Mouse (Mus musculus): ENCODE results near the gene Itpka. TPM values are rescaled to one million over a fixed set of nuclear protein-coding genes. Genes with fewer than 3 reads are reported as not detected.
A peak's percentile ranks its signal among the peaks of the same experiment; 100 is the strongest.

Gene Itpka
- polyA plus RNA-seq, 1 experiment from 2014 or later = 1.7 TPM

DNA sequence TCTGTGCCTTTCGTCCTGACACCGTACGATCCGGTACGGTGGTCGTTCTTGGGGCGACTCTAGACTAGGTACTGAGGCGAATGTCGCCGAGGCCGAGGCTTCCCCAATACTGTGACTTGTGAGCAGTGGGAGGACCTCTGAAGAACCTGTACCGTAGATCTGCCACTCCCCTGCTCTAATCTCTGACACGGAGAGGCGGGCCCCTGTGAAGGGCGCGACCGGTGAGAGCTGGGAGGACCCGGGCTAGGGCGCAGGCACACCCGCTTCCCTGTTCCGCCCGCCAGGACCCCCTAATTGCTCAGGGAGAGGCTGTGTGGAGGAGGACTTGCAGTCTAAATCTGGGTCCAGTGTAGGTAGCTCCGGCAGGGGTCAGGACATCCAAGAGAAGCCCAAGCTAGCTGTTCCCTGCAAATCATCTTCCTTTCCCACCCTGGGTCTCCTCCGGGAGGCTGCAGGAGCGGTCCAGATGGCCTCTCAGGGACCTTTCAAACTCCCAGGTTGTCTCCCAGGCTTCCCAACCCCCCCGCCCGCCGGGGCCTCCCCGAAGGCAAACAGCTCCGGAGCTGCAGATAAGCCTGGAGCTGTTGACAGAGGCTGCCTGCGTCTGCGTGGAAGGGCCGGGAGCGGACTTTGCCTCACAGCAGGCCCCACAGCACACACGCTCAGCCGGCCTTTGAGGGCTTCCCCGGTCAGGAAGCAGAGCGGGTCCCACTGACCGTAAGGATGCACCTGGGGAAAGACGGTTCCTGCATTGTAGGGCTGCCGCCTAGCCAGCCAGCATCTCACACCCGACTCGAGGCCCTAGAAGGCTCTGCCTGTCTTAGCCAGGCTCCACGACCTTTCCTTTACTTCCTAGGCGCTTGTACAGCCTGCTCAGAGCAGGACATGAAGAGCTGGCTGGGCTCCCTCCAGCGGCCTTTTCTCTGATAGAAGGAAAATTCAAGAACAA lies 2.3 kb downstream of the Itpka start:
- H3K4me1 ChIP-seq (ENCODE audit: control insufficient read depth, insufficient read depth, low read length) = peaks cover 42% of the 10 kb centered on the region
- peaks cover 13% of the 10 kb centered on the region for H3K27me3 ChIP-seq (ENCODE audit: control insufficient read depth, insufficient read depth, low read length)
- H3K9me3 ChIP-seq (replicated peaks; ENCODE audit: control insufficient read depth, low read length) = no peaks in the 10 kb centered on the region
- H3K4me3 ChIP-seq (ENCODE audit: low read length) = peak overlapping the region; percentile 45
- H3K9ac ChIP-seq (ENCODE audit: low read length) = peak overlapping the region; percentile 55
- H3K4me2 ChIP-seq (ENCODE audit: low read depth, low read length) = peak overlapping the region; percentile 96
- H3K27ac ChIP-seq (ENCODE audit: low read length) = peak overlapping the region; percentile 67
- WGBS = 5% methylated on average over 46 of the region's 46 CpGs
- no peaks in the 10 kb centered on the region for H3K36me3 ChIP-seq (ENCODE audit: control insufficient read depth, insufficient read depth)
- 0 out of 2 replicates have a peak, but pooled peaks have one; percentile 10 for ATAC-seq (replicated peaks; ENCODE audit: extremely low read depth, insufficient read depth, low FRiP score)

DNA sequence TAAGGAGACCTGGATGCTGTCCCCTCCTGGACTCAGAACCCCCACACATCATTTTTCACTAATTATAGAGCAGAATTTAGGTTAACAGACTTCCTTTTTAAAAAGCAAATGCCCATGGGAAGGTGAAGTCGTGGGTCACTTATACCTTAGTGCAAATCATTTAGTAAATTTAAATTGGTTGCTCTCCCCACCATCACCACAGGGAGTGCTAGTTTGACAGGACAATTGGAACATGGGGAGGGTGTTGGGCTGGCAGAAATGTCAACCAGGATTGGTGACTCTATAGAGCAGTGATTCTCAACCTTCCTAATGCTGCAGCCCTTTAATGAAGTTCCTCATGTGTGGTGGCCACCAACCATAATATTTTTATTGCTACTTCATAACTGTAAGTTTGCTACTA lies 3.1 kb downstream of the Itpka start:
- Histone ChIP-seq H3K4me3 (ENCODE audit: low read length) (no peak overlapping the region), H3K27me3 (ENCODE audit: control insufficient read depth, insufficient read depth, low read length) (peaks cover 17% of the 10 kb centered on the region), H3K4me1 (ENCODE audit: control insufficient read depth, insufficient read depth, low read length) (peaks cover 42% of the 10 kb centered on the region), H3K36me3 (ENCODE audit: control insufficient read depth, insufficient read depth) (no peaks in the 10 kb centered on the region), H3K4me2 (ENCODE audit: low read depth, low read length) (no peak overlapping the region), H3K9ac (ENCODE audit: low read length) (no peak overlapping the region; the same call in 1 of the 2 replicates), H3K9me3 (replicated peaks; ENCODE audit: control insufficient read depth, low read length) (no peaks in the 10 kb centered on the region), H3K27ac (ENCODE audit: low read length) (no peak overlapping the region)
- 9% methylated on average over 1 of the region's 1 CpGs for WGBS
- no peak for ATAC-seq (replicated peaks; ENCODE audit: extremely low read depth, insufficient read depth, low FRiP score)

DNA sequence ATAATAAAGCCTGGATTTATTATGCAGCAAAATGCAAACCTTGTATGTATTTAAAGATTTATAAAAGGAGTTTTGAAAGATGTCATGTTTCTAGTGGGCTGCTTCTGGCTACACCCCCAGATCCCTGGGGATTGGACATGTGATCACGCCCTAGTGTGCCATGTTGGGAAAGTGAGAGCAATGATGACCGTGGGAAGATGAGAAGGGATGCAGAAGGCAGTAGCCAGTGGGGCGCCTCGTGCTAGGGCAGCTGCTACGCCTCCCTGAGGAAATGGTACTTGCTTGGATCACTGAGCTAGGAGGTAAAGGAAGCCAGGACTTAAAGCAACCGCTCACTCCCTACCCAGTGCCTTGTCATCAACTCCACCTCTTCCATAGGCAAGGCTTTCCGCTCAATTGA lies 5.4 kb downstream of the Itpka start:
- Histone ChIP-seq H3K4me1 (ENCODE audit: control insufficient read depth, insufficient read depth, low read length) (peaks cover 27% of the 10 kb centered on the region), H3K4me3 (ENCODE audit: low read length) (no peak overlapping the region), H3K27me3 (ENCODE audit: control insufficient read depth, insufficient read depth, low read length) (peaks cover 20% of the 10 kb centered on the region)

DNA sequence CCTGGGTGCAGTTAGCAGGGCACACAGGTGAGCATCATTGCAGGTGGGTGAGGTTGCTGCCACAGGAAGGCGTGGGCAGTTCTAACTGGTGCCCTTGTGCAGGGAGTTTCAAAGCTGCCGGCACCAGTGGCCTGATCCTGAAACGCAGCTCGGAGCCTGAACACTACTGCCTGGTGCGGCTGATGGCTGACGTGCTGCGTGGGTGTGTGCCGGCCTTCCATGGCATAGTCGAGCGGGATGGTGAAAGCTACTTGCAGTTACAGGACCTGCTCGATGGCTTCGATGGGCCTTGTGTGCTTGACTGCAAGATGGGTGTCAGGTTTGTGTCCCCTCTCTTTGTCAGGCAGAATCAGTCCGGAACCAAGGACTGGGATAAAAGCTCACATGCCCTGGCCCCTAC lies 7.1 kb downstream of the Itpka start:
- no peak overlapping the region for H3K9ac ChIP-seq (ENCODE audit: low read length)
- no peak overlapping the region for H3K27ac ChIP-seq (ENCODE audit: low read length)
- H3K4me2 ChIP-seq (ENCODE audit: low read depth, low read length) = no peak overlapping the region
- ATAC-seq (replicated peaks; ENCODE audit: extremely low read depth, insufficient read depth, low FRiP score) = no peak
- no peak overlapping the region for H3K4me3 ChIP-seq (ENCODE audit: low read length)
- peaks cover 16% of the 10 kb centered on the region for H3K27me3 ChIP-seq (ENCODE audit: control insufficient read depth, insufficient read depth, low read length)
- 70% methylated on average over 13 of the region's 13 CpGs for WGBS
- no peaks in the 10 kb centered on the region for H3K9me3 ChIP-seq (replicated peaks; ENCODE audit: control insufficient read depth, low read length)
- H3K4me1 ChIP-seq (ENCODE audit: control insufficient read depth, insufficient read depth, low read length) = peaks cover 10% of the 10 kb centered on the region
- no peaks in the 10 kb centered on the region for H3K36me3 ChIP-seq (ENCODE audit: control insufficient read depth, insufficient read depth)

More for the DNA sequence above, 5.4 kb downstream of the Itpka start:
- H3K27ac ChIP-seq (ENCODE audit: low read length) = no peak overlapping the region
- no peaks in the 10 kb centered on the region for H3K9me3 ChIP-seq (replicated peaks; ENCODE audit: control insufficient read depth, low read length)
- 71% methylated on average over 7 of the region's 7 CpGs for WGBS
- H3K4me2 ChIP-seq (ENCODE audit: low read depth, low read length) = no peak overlapping the region
- no peak for ATAC-seq (replicated peaks; ENCODE audit: extremely low read depth, insufficient read depth, low FRiP score)
- H3K36me3 ChIP-seq (ENCODE audit: control insufficient read depth, insufficient read depth) = no peaks in the 10 kb centered on the region
- no peak overlapping the region for H3K9ac ChIP-seq (ENCODE audit: low read length)

DNA sequence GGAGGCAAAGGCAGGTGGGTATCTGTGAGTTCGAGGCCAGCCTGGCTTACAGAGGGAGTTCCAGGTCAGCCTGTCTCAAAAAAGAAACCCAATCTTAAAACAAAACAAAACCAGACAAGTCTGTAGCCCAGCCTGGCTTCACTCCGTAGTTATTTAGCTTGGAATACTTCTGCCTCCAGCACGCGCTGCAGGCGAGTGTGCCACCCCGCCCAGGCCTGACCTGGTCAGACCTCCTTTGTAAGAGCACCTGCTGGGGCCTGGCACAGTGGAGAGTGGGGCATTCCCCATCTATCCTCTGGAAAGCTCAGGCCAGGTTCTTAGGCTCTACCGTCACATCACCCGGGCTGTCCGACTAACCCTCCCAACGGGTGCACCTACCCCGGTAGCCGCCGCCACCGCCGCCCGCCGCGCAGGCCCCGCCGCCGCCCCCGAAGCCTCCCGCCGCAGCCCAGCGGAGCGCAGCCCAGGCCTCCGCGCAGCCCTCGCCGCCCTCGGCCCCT lies 15.5 kb downstream of the Itpka start:
- peak overlapping the region; percentile 100 for H3K4me2 ChIP-seq (ENCODE audit: low read depth, low read length)
- H3K9me3 ChIP-seq (replicated peaks; ENCODE audit: control insufficient read depth, low read length) = no peaks in the 10 kb centered on the region
- H3K36me3 ChIP-seq (ENCODE audit: control insufficient read depth, insufficient read depth) = no peaks in the 10 kb centered on the region
- ATAC-seq (replicated peaks; ENCODE audit: extremely low read depth, insufficient read depth, low FRiP score) = 0 out of 2 replicates have a peak, but pooled peaks have one; percentile 38
- peak overlapping the region; percentile 72 for H3K9ac ChIP-seq (ENCODE audit: low read length)
- no peak overlapping the region for H3K27ac ChIP-seq (ENCODE audit: low read length)
- H3K4me1 ChIP-seq (ENCODE audit: control insufficient read depth, insufficient read depth, low read length) = peaks cover 8% of the 10 kb centered on the region
- peaks cover 35% of the 10 kb centered on the region for H3K27me3 ChIP-seq (ENCODE audit: control insufficient read depth, insufficient read depth, low read length)
- H3K4me3 ChIP-seq (ENCODE audit: low read length) = peak overlapping the region; percentile 76
- WGBS = 11% methylated on average over 11 of the region's 31 CpGs

DNA sequence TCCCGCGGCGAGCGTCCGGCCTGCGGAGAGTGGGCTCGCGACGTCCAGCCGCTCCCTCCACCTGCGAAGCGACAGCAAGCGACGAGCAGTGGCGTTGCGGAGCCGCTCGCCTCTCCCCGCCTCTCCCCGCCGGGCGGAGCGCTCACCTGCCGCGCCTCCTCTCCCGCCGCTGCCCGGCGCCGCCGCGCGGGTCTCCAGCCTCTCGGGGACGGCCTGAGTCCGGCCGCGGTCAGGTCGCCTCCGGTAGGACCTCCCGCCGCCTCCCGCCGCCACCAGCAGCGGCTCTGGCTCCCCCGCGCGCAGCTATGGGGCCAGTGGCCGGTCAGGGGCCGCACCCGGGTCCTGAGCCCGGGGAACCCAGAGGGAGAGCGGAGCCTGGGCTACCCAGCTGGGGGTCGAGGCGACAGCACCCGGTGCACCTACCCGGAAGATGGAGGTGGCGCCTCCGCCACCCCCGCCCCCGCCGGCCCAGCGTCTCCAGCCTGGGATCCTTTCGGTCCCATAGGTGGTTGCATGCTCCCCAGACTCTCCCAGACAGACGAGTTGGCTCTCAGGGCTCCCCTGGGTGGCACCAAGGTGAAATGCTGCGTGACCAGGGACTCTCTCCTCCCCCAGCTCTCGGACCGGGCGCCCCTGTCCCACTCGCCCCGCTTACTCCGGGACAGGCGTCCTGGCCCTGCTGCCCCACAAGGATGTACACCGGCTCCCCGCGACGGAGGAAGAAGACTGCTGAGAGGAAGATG lies 16.1 kb downstream of the Itpka start:
- Histone ChIP-seq H3K9me3 (replicated peaks; ENCODE audit: control insufficient read depth, low read length) (no peaks in the 10 kb centered on the region), H3K4me3 (ENCODE audit: low read length) (peak overlapping the region; percentile 76), H3K36me3 (ENCODE audit: control insufficient read depth, insufficient read depth) (no peaks in the 10 kb centered on the region), H3K4me2 (ENCODE audit: low read depth, low read length) (peak overlapping the region; percentile 100), H3K4me1 (ENCODE audit: control insufficient read depth, insufficient read depth, low read length) (peaks cover 8% of the 10 kb centered on the region), H3K27ac (ENCODE audit: low read length) (no peak overlapping the region), H3K27me3 (ENCODE audit: control insufficient read depth, insufficient read depth, low read length) (peaks cover 31% of the 10 kb centered on the region), H3K9ac (ENCODE audit: low read length) (peak overlapping the region; percentile 72)
- under 1% methylated on average over 74 of the region's 77 CpGs for WGBS
- peak; percentile 34; the same call in 1 of the 2 replicates for ATAC-seq (replicated peaks; ENCODE audit: extremely low read depth, insufficient read depth, low FRiP score)

DNA sequence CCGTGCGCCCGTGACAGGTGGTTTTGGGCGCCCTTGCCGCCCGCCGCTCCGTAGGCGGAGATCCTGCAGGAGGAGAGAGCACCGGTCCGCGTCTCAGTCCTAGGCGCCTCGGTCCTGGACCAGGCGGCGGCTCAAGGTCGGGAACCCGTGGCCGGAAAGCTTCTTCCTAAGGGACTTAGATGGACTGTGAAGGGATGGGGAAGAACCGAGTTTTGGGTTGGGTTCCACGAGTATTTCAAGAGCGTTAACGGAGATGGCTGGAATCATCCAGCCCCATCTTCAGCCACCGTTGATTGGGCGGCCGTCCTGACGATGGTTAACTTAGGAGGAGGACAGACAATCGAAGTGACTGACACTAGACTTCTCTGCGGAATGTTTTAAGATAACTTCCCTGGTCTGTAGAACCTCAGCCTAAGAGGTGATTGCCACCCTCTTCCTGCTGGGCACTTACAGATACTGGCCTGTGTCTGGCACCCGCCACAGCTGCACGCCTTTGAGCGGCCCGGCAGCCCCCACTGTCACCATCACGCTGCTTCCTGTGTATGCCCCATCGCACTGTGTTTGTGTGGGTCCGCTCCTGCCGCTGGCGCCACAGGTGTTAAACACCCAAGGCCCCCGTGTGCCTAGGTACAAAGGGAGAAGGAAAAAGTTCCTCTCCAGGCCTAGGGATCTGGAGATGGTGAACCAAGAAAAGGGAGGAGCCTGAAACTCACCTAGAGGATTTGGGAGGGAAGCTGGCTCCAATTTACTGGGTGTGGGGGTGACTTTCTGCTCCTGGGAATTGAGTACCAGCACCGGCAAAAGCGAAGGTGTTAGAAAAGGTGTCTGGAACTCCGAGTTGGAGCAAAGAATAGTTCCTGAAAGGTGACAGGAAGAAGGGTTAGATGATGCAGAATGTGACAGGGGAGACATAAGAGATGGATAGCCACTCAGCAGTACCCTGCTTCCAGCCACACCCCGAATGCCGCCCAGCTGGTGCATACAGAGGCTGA lies 17.0 kb downstream of the Itpka start:
- no peak for ATAC-seq (replicated peaks; ENCODE audit: extremely low read depth, insufficient read depth, low FRiP score)
- peaks cover 28% of the 10 kb centered on the region for H3K27me3 ChIP-seq (ENCODE audit: control insufficient read depth, insufficient read depth, low read length)
- peak overlapping the region; percentile 100 for H3K4me2 ChIP-seq (ENCODE audit: low read depth, low read length)
- H3K36me3 ChIP-seq (ENCODE audit: control insufficient read depth, insufficient read depth) = peaks cover under 1% of the 10 kb centered on the region; the same call in 1 of the 2 replicates
- peaks cover 8% of the 10 kb centered on the region for H3K4me1 ChIP-seq (ENCODE audit: control insufficient read depth, insufficient read depth, low read length)
- no peak overlapping the region for H3K27ac ChIP-seq (ENCODE audit: low read length)
- 6% methylated on average over 44 of the region's 44 CpGs for WGBS
- H3K4me3 ChIP-seq (ENCODE audit: low read length) = peak overlapping the region; percentile 76
- H3K9ac ChIP-seq (ENCODE audit: low read length) = peak overlapping the region; percentile 72; the same call in 1 of the 2 replicates
- no peaks in the 10 kb centered on the region for H3K9me3 ChIP-seq (replicated peaks; ENCODE audit: control insufficient read depth, low read length)

DNA sequence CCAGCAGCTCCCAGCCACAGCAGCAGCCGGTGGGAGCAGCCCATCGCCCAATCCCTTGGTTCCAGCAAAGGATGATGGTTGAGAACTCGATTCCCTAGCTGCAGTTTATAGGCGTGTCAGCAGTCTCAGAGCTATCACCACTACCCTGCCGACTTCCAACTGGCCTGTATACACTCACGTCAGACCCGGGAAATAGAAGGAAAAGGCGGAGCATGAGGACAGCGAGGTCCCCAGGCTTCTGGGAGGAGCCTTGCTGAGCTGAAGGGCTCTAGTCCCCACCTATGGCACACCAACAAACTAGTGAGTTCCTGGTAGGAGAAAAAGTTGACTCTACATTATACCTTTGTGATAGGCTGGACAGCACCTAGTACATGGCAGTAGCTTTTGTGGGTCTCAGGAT lies 18.1 kb downstream of the Itpka start, which contains the start of gene Ltk:
Gene Ltk (minus strand): TSS at position 181 of the 400 bp plus-strand sequence.
- no peak within 1 kb of the TSS for H3K9ac ChIP-seq (ENCODE audit: low read length)
- no peak within 1 kb of the TSS for H3K4me3 ChIP-seq (ENCODE audit: low read length)
- 13% methylated on average over 9 of the region's 9 CpGs for WGBS
- H3K9me3 ChIP-seq (replicated peaks; ENCODE audit: control insufficient read depth, low read length) = no peaks in the 10 kb centered on the region
- peaks cover 3% of the 10 kb centered on the region; the same call in 1 of the 2 replicates for H3K36me3 ChIP-seq (ENCODE audit: control insufficient read depth, insufficient read depth)
- no peak within 1 kb of the TSS for H3K27ac ChIP-seq (ENCODE audit: low read length)
- H3K27me3 ChIP-seq (ENCODE audit: control insufficient read depth, insufficient read depth, low read length) = peaks cover 24% of the 10 kb centered on the region
- peaks cover 8% of the 10 kb centered on the region for H3K4me1 ChIP-seq (ENCODE audit: control insufficient read depth, insufficient read depth, low read length)
- no peak for ATAC-seq (replicated peaks; ENCODE audit: extremely low read depth, insufficient read depth, low FRiP score)
- peak within 1 kb of the TSS; percentile 100; the same call in 1 of the 2 replicates for H3K4me2 ChIP-seq (ENCODE audit: low read depth, low read length)
